Comparison of ENCODE assay signal across 8 mouse cellular contexts in genomic region chr10:88146707-88147477, GRCm38 (mm10). TPM values are rescaled to one million over a fixed set of nuclear protein-coding genes. Genes with fewer than 3 reads are reported as not detected.
DNase-seq lines count a peak whose midpoint lies in the region; ATAC-seq lines count a peak whose summit lies in the region.

Gene Parpbp, minus strand, starts transcription at chr10:88146941.
Gene Nup37, plus strand, starts transcription at chr10:88146992.

- DNase-seq in ZHBTc4 (ENCODE audit: low read depth, low spot score) = peak; percentile 95
- peak; percentile 67 to 76 for DNase-seq in gastrocnemius, adult 8-10 months (ENCODE audit: low spot score in 2 of 2)
- DNase-seq in hindlimb bud, embryonic 11.5 days (ENCODE audit: extremely low spot score, low read depth, low spot score) = peak; percentile 54
- DNase-seq in left cerebral cortex, adult 8-10 months (ENCODE audit: low spot score in 2 of 2) = peak; percentile 68 to 81
- DNase-seq in right cerebral cortex, postnatal 10 days (ENCODE audit: low spot score in 2 of 2) = peak; percentile 89 to 91
- peak; percentile 82 to 86 for DNase-seq in urinary bladder, postnatal 36 days (ENCODE audit: low spot score in 2 of 2)

- peak; percentile 100 for ATAC-seq in common myeloid progenitor, adult 5-6 weeks (replicated peaks; ENCODE audit: low read depth, poor library complexity, severe bottlenecking)

- no peaks in the 10 kb centered on the region for H3K27me3 ChIP-seq in megakaryocyte, embryonic 14.5 days (replicated peaks)

- H3K4me3 ChIP-seq in megakaryocyte, embryonic 14.5 days (replicated peaks) = peak within 1 kb of the TSS; percentile 96

- H3K36me3 ChIP-seq in megakaryocyte, embryonic 14.5 days (replicated peaks; ENCODE audit: low read length) = peaks cover 44% of the 10 kb centered on the region

- H3K4me1 ChIP-seq in megakaryocyte, embryonic 14.5 days = peaks cover 27% of the 10 kb centered on the region

- H3K9me3 ChIP-seq in megakaryocyte, embryonic 14.5 days = no peaks in the 10 kb centered on the region

RNA-seq across cellular contexts. Expression of gene Parpbp, which starts in this region (rescaled TPM):
- 32.2 and 57.5 TPM in 2 replicates for total RNA-seq in common myeloid progenitor, adult 5-6 weeks (2017)
- total RNA-seq in gastrocnemius, adult 8-10 months (2022) = not detected
- total RNA-seq in left cerebral cortex, adult 8-10 months (2022) = 1 to 10 TPM in 3 of 4 experiments, under 1 TPM in 1; 0.72 to 2.1 (median 1.4) TPM
- 0.16 TPM in 1 of 2 replicates, not detected in the other for polyA plus RNA-seq in megakaryocyte, embryonic 14.5 days (2012; ENCODE audit: insufficient read depth, low replicate concordance)

RNA-seq across cellular contexts. Expression of gene Nup37, which starts in this region (rescaled TPM):
- total RNA-seq in common myeloid progenitor, adult 5-6 weeks (2017) = 69.1 and 73.0 TPM in 2 replicates
- total RNA-seq in gastrocnemius, adult 8-10 months (2022) = 1 to 10 TPM; 3.3 to 6.8 (median 6.4) TPM
- total RNA-seq in left cerebral cortex, adult 8-10 months (2022) = 1 to 10 TPM; 7.7 to 9.5 (median 8.2) TPM
- 2.3 TPM in 1 of 2 replicates, not detected in the other for polyA plus RNA-seq in megakaryocyte, embryonic 14.5 days (2012; ENCODE audit: insufficient read depth, low replicate concordance)

Comparison
In these comparisons a context has a peak if more than half of its experiments do, and no peak if none do; other contexts are left out.
1. Peak in every context shown above with its lines: DNase-seq, ATAC-seq and H3K4me3 ChIP-seq.
2. RNA of gene Parpbp (total RNA-seq): 32.2 to 57.5 TPM in common myeloid progenitor, adult 5-6 weeks; 0.72 to 2.1 TPM in left cerebral cortex, adult 8-10 months and not detected in gastrocnemius, adult 8-10 months; every median in the first group is over 10 times any median in the second.